Mouse (Mus musculus) right cerebral cortex, adult 18-20 months (tissue): ENCODE measurements around the gene Ctnnb1.
A peak's percentile ranks its signal among the peaks of the same experiment; 100 is the strongest.

Experiments used
- DNase-seq: peaks from one replicate; pipeline ENCODE4 v3.0.0; 2022; ENCODE audit warnings: mixed read lengths

The Ctnnb1 gene

GRCm38 (mm10) chr9:120930021-120930420 lies 1.0 kb downstream of the Ctnnb1 start:
- no peak for DNase-seq

- DNase-seq, result no peak
Measured at GRCm38 (mm10) chr9:120930811-120931210, 1.8 kb downstream of the Ctnnb1 start.

- no peak for DNase-seq
Measured at GRCm38 (mm10) chr9:120932371-120932770, 3.4 kb downstream of the Ctnnb1 start.

- peak; percentile 95 for DNase-seq
Measured at GRCm38 (mm10) chr9:120932797-120933586, 4.0 kb downstream of the Ctnnb1 start.

GRCm38 (mm10) chr9:120933587-120933885 lies 4.5 kb downstream of the Ctnnb1 start:
- no peak for DNase-seq

GRCm38 (mm10) chr9:120933886-120934758 lies 5.1 kb downstream of the Ctnnb1 start:
- peak; percentile 33 for DNase-seq

GRCm38 (mm10) chr9:120934821-120935633 lies 6.0 kb downstream of the Ctnnb1 start:
- no peak for DNase-seq

GRCm38 (mm10) chr9:120935634-120935922 lies 6.6 kb downstream of the Ctnnb1 start:
- DNase-seq, result no peak

GRCm38 (mm10) chr9:120936351-120936750 lies 7.3 kb downstream of the Ctnnb1 start:
- peak; percentile 63 for DNase-seq

- no peak for DNase-seq
Measured at GRCm38 (mm10) chr9:120940858-120941257, 11.8 kb downstream of the Ctnnb1 start.

GRCm38 (mm10) chr9:120943757-120944156 lies 14.7 kb downstream of the Ctnnb1 start:
- no peak for DNase-seq

- no peak for DNase-seq
Measured at GRCm38 (mm10) chr9:120944211-120944610, 15.2 kb downstream of the Ctnnb1 start.

GRCm38 (mm10) chr9:120946131-120946530 lies 17.1 kb downstream of the Ctnnb1 start:
- DNase-seq, result no peak

- no peak for DNase-seq
Measured at GRCm38 (mm10) chr9:120948832-120949231, 19.8 kb downstream of the Ctnnb1 start.

- no peak for DNase-seq
Measured at GRCm38 (mm10) chr9:120950761-120951160, 21.7 kb downstream of the Ctnnb1 start.

- DNase-seq, result no peak
Measured at GRCm38 (mm10) chr9:120951947-120952346, 22.9 kb downstream of the Ctnnb1 start.

GRCm38 (mm10) chr9:120958051-120958450 lies 29.0 kb downstream of the Ctnnb1 start:
- DNase-seq, result no peak

GRCm38 (mm10) chr9:120958560-120958959 lies 29.5 kb downstream of the Ctnnb1 start:
- DNase-seq, result no peak

GRCm38 (mm10) chr9:120959225-120959624 lies 30.2 kb downstream of the Ctnnb1 start:
- DNase-seq, result no peak

- DNase-seq, result no peak
Measured at GRCm38 (mm10) chr9:120960611-120961010, 31.6 kb downstream of the Ctnnb1 start.

- DNase-seq, result peak; percentile 23
Measured at GRCm38 (mm10) chr9:120961466-120961865, 32.5 kb downstream of the Ctnnb1 start.

GRCm38 (mm10) chr9:120961969-120962700 lies 33.1 kb downstream of the Ctnnb1 start:
- no peak for DNase-seq

- DNase-seq, result no peak
Measured at GRCm38 (mm10) chr9:120963104-120963503, 34.1 kb downstream of the Ctnnb1 start.
